Mouse (Mus musculus): ENCODE data around the gene Gm13102. TPM values are rescaled to one million over a fixed set of nuclear protein-coding genes. Genes with fewer than 3 reads are reported as not detected.
"Not testable (repeated sequence)": the region's sequence is repeated elsewhere in the genome, so short reads cannot be mapped to it uniquely, and the experiment has no call there.

The Gm13102 gene
- not detected for total RNA-seq (2021)

GRCm38 (mm10) chr4:144106174-144106573, at the start of gene Gm13102:
Gene Gm13102, plus strand, starts transcription at chr4:144106474.
- intact Hi-C loops (cut with DNase I); DNase-seq (ENCODE audit: low spot score in 2 of 2): not testable (repeated sequence)

DNA sequence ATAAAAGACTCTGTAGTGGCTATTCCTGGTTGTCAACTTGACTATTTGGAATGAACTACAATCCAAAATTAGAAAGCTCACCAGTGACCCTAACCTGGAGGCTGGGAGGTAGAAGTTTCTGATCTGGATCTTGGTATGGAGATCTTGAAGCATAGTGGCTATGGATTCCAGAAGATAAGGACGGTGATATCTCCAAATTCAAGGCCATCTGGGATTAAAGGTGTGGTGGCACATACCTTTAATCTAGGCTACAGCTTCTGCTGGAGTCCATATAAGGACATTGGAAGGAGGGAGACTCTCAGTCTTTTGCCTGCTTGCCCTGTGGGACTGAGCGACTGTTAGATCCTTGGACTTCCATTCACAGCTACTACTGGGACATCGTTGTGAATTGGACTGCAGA, 47.4 kb upstream of the Gm13102 start, which contains the start of gene Pramel4:
TSS of gene Pramel4 (plus strand) at position 301 of the 400 bp plus-strand sequence.
- not testable (repeated sequence) for DNase-seq (ENCODE audit: low spot score in 2 of 2)
- intact Hi-C loops (cut with DNase I), result loop anchor here (5.0 kb wide), 1 partner anchor 78 kb away; no protein-coding TSS in a partner anchor

Other genes with a start within 250 kb of the Gm13102 start
- not detected for gene Pramef6, start 206.1 kb upstream of the Gm13102 start, total RNA-seq (2021)
- not detected for gene Pramef25, start 155.5 kb upstream of the Gm13102 start, total RNA-seq (2021)
- gene Gm13101, start 139.5 kb upstream of the Gm13102 start, total RNA-seq (2021), result not detected
- not detected for gene Pramef17, start 112.1 kb upstream of the Gm13102 start, total RNA-seq (2021)
- gene Pramel4, start 47.3 kb upstream of the Gm13102 start, total RNA-seq (2021), result not detected
- not detected for gene Oog3, start 56.2 kb downstream of the Gm13102 start, total RNA-seq (2021)
- not detected for gene Oog2, start 84.2 kb downstream of the Gm13102 start, total RNA-seq (2021)
- gene C87977, start 106.8 kb downstream of the Gm13102 start, total RNA-seq (2021), result not detected
- gene Pramel5, start 174.0 kb downstream of the Gm13102 start, total RNA-seq (2021), result not detected
- gene Gm13128, start 223.8 kb downstream of the Gm13102 start, total RNA-seq (2021), result not detected

Data from left cerebral cortex, postnatal 25 days (tissue).